Mouse (Mus musculus) ES-E14 (cell line): Measurements from ENCODE around the gene Rhebl1.

Source experiments
- CHD2 ChIP-seq: IDR thresholded peaks from 2 replicates; pipeline ENCODE4 v1.6.1; 2014; ENCODE audit warnings: mild to moderate bottlenecking, low read depth, low read length, inconsistent platforms
- MAFK ChIP-seq: IDR thresholded peaks from 2 replicates; pipeline ENCODE4 v1.6.1; 2014; ENCODE audit warnings: mild to moderate bottlenecking, low read depth, low read length, inconsistent platforms; ENCODE audit not compliant: insufficient read depth
- ZC3H11A ChIP-seq: IDR thresholded peaks from 2 replicates; pipeline ENCODE4 v1.6.1; 2012; ENCODE audit warnings: low read depth, mild to moderate bottlenecking, inconsistent platforms, low read length, borderline replicate concordance
- ZNF384 ChIP-seq: IDR thresholded peaks from 2 replicates; pipeline ENCODE4 v1.6.1; 2012; ENCODE audit warnings: low read depth, low read length, inconsistent platforms

- no peak for TF ChIP-seq ZNF384
- TF ChIP-seq CHD2: no peak
- no peak for TF ChIP-seq MAFK
- no peak for TF ChIP-seq ZC3H11A
These were observed 25.8 kb downstream of the Rhebl1 start for GRCm38 (mm10) chr15:98868346-98869063.
